Mouse (Mus musculus): ENCODE measurements at regions not wholly inside any gene's neighbourhood (a gene's known extent, or its start where the extent isn't known, plus 50 kb on each side); places are given as distances from the start of the nearest gene placed in this dataset.

GRCm38 (mm10) chr3:148134646-148135045 lies 855.7 kb downstream of the Adgrl2 start:
- H3K27ac ChIP-seq (ENCODE audit: insufficient read depth, low read length), result no peak overlapping the region
- no peaks in the 10 kb centered on the region for H3K4me1 ChIP-seq (ENCODE audit: control insufficient read depth, insufficient read depth, low read length)
- H3K4me3 ChIP-seq (ENCODE audit: insufficient read depth, low read length), result no peak overlapping the region
- no peak for TF ChIP-seq CTCF (IDR thresholded peaks at IDR 0.05; ENCODE audit: extremely low read depth, insufficient read depth, low read length)
- TF ChIP-seq POLR2A (IDR thresholded peaks at IDR 0.05; ENCODE audit: extremely low read depth, insufficient read depth, low read length), result no peak

- no peak overlapping the region for H3K27ac ChIP-seq (ENCODE audit: insufficient read depth, low read length)
- H3K4me3 ChIP-seq (ENCODE audit: insufficient read depth, low read length), result no peak overlapping the region
- TF ChIP-seq CTCF (IDR thresholded peaks at IDR 0.05; ENCODE audit: extremely low read depth, insufficient read depth, low read length) (no peak), POLR2A (IDR thresholded peaks at IDR 0.05; ENCODE audit: extremely low read depth, insufficient read depth, low read length) (no peak)
- no peaks in the 10 kb centered on the region for H3K4me1 ChIP-seq (ENCODE audit: control insufficient read depth, insufficient read depth, low read length)
Observed at GRCm38 (mm10) chr3:148115576-148115975, 874.8 kb downstream of the Adgrl2 start.

GRCm38 (mm10) chr3:148112204-148112603 lies 878.2 kb downstream of the Adgrl2 start:
- Histone ChIP-seq H3K4me3 (ENCODE audit: insufficient read depth, low read length) (no peak overlapping the region), H3K27ac (ENCODE audit: insufficient read depth, low read length) (no peak overlapping the region), H3K4me1 (ENCODE audit: control insufficient read depth, insufficient read depth, low read length) (no peaks in the 10 kb centered on the region)
- TF ChIP-seq POLR2A (IDR thresholded peaks at IDR 0.05; ENCODE audit: extremely low read depth, insufficient read depth, low read length), result no peak
- no peak for TF ChIP-seq CTCF (IDR thresholded peaks at IDR 0.05; ENCODE audit: extremely low read depth, insufficient read depth, low read length)

GRCm38 (mm10) chr3:148107031-148107430 lies 883.3 kb downstream of the Adgrl2 start:
- H3K27ac ChIP-seq (ENCODE audit: insufficient read depth, low read length), result no peak overlapping the region
- no peak overlapping the region for H3K4me3 ChIP-seq (ENCODE audit: insufficient read depth, low read length)
- no peaks in the 10 kb centered on the region for H3K4me1 ChIP-seq (ENCODE audit: control insufficient read depth, insufficient read depth, low read length)
- TF ChIP-seq CTCF (IDR thresholded peaks at IDR 0.05; ENCODE audit: extremely low read depth, insufficient read depth, low read length) (no peak), POLR2A (IDR thresholded peaks at IDR 0.05; ENCODE audit: extremely low read depth, insufficient read depth, low read length) (no peak)

GRCm38 (mm10) chr3:148093930-148094329 lies 896.4 kb downstream of the Adgrl2 start:
- TF ChIP-seq POLR2A (IDR thresholded peaks at IDR 0.05; ENCODE audit: extremely low read depth, insufficient read depth, low read length), result no peak
- TF ChIP-seq CTCF (IDR thresholded peaks at IDR 0.05; ENCODE audit: extremely low read depth, insufficient read depth, low read length), result no peak
- no peak overlapping the region for H3K27ac ChIP-seq (ENCODE audit: insufficient read depth, low read length)
- no peak overlapping the region for H3K4me3 ChIP-seq (ENCODE audit: insufficient read depth, low read length)
- no peaks in the 10 kb centered on the region for H3K4me1 ChIP-seq (ENCODE audit: control insufficient read depth, insufficient read depth, low read length)

- no peaks in the 10 kb centered on the region for H3K4me1 ChIP-seq (ENCODE audit: control insufficient read depth, insufficient read depth, low read length)
- no peak overlapping the region for H3K27ac ChIP-seq (ENCODE audit: insufficient read depth, low read length)
- no peak overlapping the region for H3K4me3 ChIP-seq (ENCODE audit: insufficient read depth, low read length)
- TF ChIP-seq POLR2A (IDR thresholded peaks at IDR 0.05; ENCODE audit: extremely low read depth, insufficient read depth, low read length) (no peak), CTCF (IDR thresholded peaks at IDR 0.05; ENCODE audit: extremely low read depth, insufficient read depth, low read length) (no peak)
Observed at GRCm38 (mm10) chr3:148075841-148076240, 914.5 kb downstream of the Adgrl2 start.

GRCm38 (mm10) chr3:148066701-148067100 lies 923.7 kb downstream of the Adgrl2 start:
- Histone ChIP-seq H3K4me1 (ENCODE audit: control insufficient read depth, insufficient read depth, low read length) (no peaks in the 10 kb centered on the region), H3K27ac (ENCODE audit: insufficient read depth, low read length) (no peak overlapping the region), H3K4me3 (ENCODE audit: insufficient read depth, low read length) (no peak overlapping the region)
- TF ChIP-seq POLR2A (IDR thresholded peaks at IDR 0.05; ENCODE audit: extremely low read depth, insufficient read depth, low read length) (no peak), CTCF (IDR thresholded peaks at IDR 0.05; ENCODE audit: extremely low read depth, insufficient read depth, low read length) (no peak)

- H3K4me3 ChIP-seq (ENCODE audit: insufficient read depth, low read length), result no peak overlapping the region
- TF ChIP-seq POLR2A (IDR thresholded peaks at IDR 0.05; ENCODE audit: extremely low read depth, insufficient read depth, low read length) (no peak), CTCF (IDR thresholded peaks at IDR 0.05; ENCODE audit: extremely low read depth, insufficient read depth, low read length) (no peak)
- H3K27ac ChIP-seq (ENCODE audit: insufficient read depth, low read length), result no peak overlapping the region
- no peaks in the 10 kb centered on the region for H3K4me1 ChIP-seq (ENCODE audit: control insufficient read depth, insufficient read depth, low read length)
Observed at GRCm38 (mm10) chr3:148056074-148056473, 934.3 kb downstream of the Adgrl2 start.

- H3K4me3 ChIP-seq (ENCODE audit: insufficient read depth, low read length), result no peak overlapping the region
- H3K27ac ChIP-seq (ENCODE audit: insufficient read depth, low read length), result no peak overlapping the region
- TF ChIP-seq CTCF (IDR thresholded peaks at IDR 0.05; ENCODE audit: extremely low read depth, insufficient read depth, low read length), result no peak
- TF ChIP-seq POLR2A (IDR thresholded peaks at IDR 0.05; ENCODE audit: extremely low read depth, insufficient read depth, low read length), result no peak
- no peaks in the 10 kb centered on the region for H3K4me1 ChIP-seq (ENCODE audit: control insufficient read depth, insufficient read depth, low read length)
Observed at GRCm38 (mm10) chr3:148052516-148052915, 937.8 kb downstream of the Adgrl2 start.

GRCm38 (mm10) chr3:148048247-148048646 lies 942.1 kb downstream of the Adgrl2 start:
- Histone ChIP-seq H3K4me3 (ENCODE audit: insufficient read depth, low read length) (no peak overlapping the region), H3K4me1 (ENCODE audit: control insufficient read depth, insufficient read depth, low read length) (no peaks in the 10 kb centered on the region), H3K27ac (ENCODE audit: insufficient read depth, low read length) (no peak overlapping the region)
- TF ChIP-seq POLR2A (IDR thresholded peaks at IDR 0.05; ENCODE audit: extremely low read depth, insufficient read depth, low read length), result no peak
- TF ChIP-seq CTCF (IDR thresholded peaks at IDR 0.05; ENCODE audit: extremely low read depth, insufficient read depth, low read length), result no peak
